Mouse (Mus musculus): ENCODE data around the gene Vmn1r221.
"Not testable (repeated sequence)": the region's sequence is repeated elsewhere in the genome, so short reads cannot be mapped to it uniquely, and the experiment has no call there.

Vmn1r221 gene

GRCm38 (mm10) chr13:23213827-23214226 is at the start of gene Vmn1r221:
TSS of gene Vmn1r221 (plus strand) at chr13:23214127.
- not testable (repeated sequence) for DNase-seq (ENCODE audit: low spot score)

GRCm38 (mm10) chr13:23166471-23166870 is 47.5 kb upstream of the Vmn1r221 start:
- not testable (repeated sequence) for DNase-seq (ENCODE audit: low spot score)

GRCm38 (mm10) chr13:23187875-23188274 is 26.1 kb upstream of the Vmn1r221 start, which contains the start of gene Vmn1r220:
TSS of gene Vmn1r220 (minus strand) at chr13:23187975.
- DNase-seq (ENCODE audit: low spot score), result no peak

GRCm38 (mm10) chr13:23203885-23204284 is 10.0 kb upstream of the Vmn1r221 start:
- DNase-seq (ENCODE audit: low spot score), result not testable (repeated sequence)

GRCm38 (mm10) chr13:23235847-23236246 is 21.9 kb downstream of the Vmn1r221 start, which contains the start of gene Vmn1r222:
TSS of gene Vmn1r222 (minus strand) at chr13:23235947.
- not testable (repeated sequence) for DNase-seq (ENCODE audit: low spot score)

GRCm38 (mm10) chr13:23246834-23247233 is 32.9 kb downstream of the Vmn1r221 start, which contains the start of gene Vmn1r223:
TSS of gene Vmn1r223 (plus strand) at chr13:23247134.
- DNase-seq (ENCODE audit: low spot score), result not testable (repeated sequence)

- no peak for DNase-seq (ENCODE audit: low spot score)
Measured at GRCm38 (mm10) chr13:23258546-23259048, 44.7 kb downstream of the Vmn1r221 start.

- not testable (repeated sequence) for DNase-seq (ENCODE audit: low spot score)
Measured at GRCm38 (mm10) chr13:23268606-23269005, 54.7 kb downstream of the Vmn1r221 start.

- not testable (repeated sequence) for DNase-seq (ENCODE audit: low spot score)
Measured at GRCm38 (mm10) chr13:23269127-23269526, 55.2 kb downstream of the Vmn1r221 start.

- no peak for DNase-seq (ENCODE audit: low spot score)
Measured at GRCm38 (mm10) chr13:23269681-23270080, 55.8 kb downstream of the Vmn1r221 start.

- DNase-seq (ENCODE audit: low spot score), result no peak
Measured at GRCm38 (mm10) chr13:23270321-23271101, 56.6 kb downstream of the Vmn1r221 start.
